Comparison of ENCODE assay signal across 13 mouse cellular contexts in the genomic region with DNA sequence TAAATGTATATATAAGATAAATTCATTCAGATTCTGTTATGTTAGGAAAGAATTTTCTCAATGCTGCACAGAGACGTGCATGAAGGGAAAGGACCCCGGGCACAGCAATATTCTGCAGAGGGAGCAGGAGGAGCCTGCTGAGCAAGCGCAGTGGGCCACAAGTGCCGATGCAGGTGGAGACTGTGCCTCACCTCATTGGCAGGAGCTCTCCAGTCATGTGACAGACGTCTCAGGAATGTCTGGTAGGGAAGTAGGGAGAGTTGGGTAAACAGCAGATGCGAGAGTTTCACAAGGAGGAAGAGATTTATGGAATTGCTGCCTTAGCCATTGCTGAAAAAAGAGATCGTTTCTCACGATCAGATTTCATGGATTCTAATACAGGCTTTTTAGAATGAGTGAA.
DNase-seq lines count a peak whose midpoint lies in the region; ATAC-seq and TF ChIP-seq lines count a peak whose summit lies in the region.
"Had no signal": no experiment of that assay in that cellular context is flagged by ENCODE, and none has a peak within 500 bp of the region (broad histone marks: within the 10 kb centered on the region; RNA-seq: fewer than 3 reads in every experiment).

No protein-coding gene starts in this region.

- H3K4me1 ChIP-seq in intestine, postnatal 0 days (replicated peaks; ENCODE audit: control insufficient read depth, insufficient read depth, low read length), result peaks cover 8% of the 10 kb centered on the region
- peaks cover 27% of the 10 kb centered on the region for H3K4me1 ChIP-seq in limb, embryonic 14.5 days (ENCODE audit: control insufficient read depth, insufficient read depth, low read length)
- peaks cover 14% of the 10 kb centered on the region for H3K4me1 ChIP-seq in stomach, embryonic 16.5 days (ENCODE audit: control insufficient read depth, insufficient read depth, low read length)

- ATAC-seq in intestine, postnatal 0 days, result peak; percentile 89
- no peak for ATAC-seq in limb, embryonic 14.5 days (ENCODE audit: low FRiP score, low read depth)
- peak; percentile 74; the same call in 1 of the 2 replicates for ATAC-seq in stomach, embryonic 16.5 days (ENCODE audit: insufficient read depth, low FRiP score)
- ATAC-seq: Patski had no signal

- H3K27me3 ChIP-seq in intestine, postnatal 0 days (replicated peaks; ENCODE audit: control insufficient read depth, insufficient read depth, low read length), result no peaks in the 10 kb centered on the region
- H3K27me3 ChIP-seq in limb, embryonic 14.5 days (ENCODE audit: control insufficient read depth, insufficient read depth, low read length), result no peaks in the 10 kb centered on the region
- no peaks in the 10 kb centered on the region for H3K27me3 ChIP-seq in stomach, embryonic 16.5 days (ENCODE audit: control insufficient read depth, insufficient read depth, low read length)
- H3K27me3 ChIP-seq: embryonic facial prominence, embryonic 12.5 days; Patski had no signal

- H3K27ac ChIP-seq in intestine, postnatal 0 days (ENCODE audit: low read depth, low read length), result no peak overlapping the region
- no peak overlapping the region for H3K27ac ChIP-seq in limb, embryonic 14.5 days (replicated peaks; ENCODE audit: low read depth, low read length)
- peak overlapping the region; percentile 75; the same call in 1 of the 2 replicates for H3K27ac ChIP-seq in stomach, embryonic 16.5 days (ENCODE audit: low read length)
- H3K27ac ChIP-seq: embryonic facial prominence, embryonic 12.5 days; hindbrain, embryonic 14.5 days; midbrain, embryonic 10.5 days had no signal

- DNase-seq in right cerebral cortex, adult 18-20 months, result peak; percentile 48
- DNase-seq in right cerebral cortex, postnatal 4 days, result no peak
- DNase-seq in limb, embryonic 14.5 days (ENCODE audit: low spot score), result peak; percentile 22
- DNase-seq in cerebellum, postnatal 14 days, result no peak
- no peak for DNase-seq in urinary bladder, adult 2 months (ENCODE audit: low spot score)
- DNase-seq in cerebellum, adult 9-10 months, result no peak
- DNase-seq: left cerebral cortex, postnatal 4 days had no signal

- no peak overlapping the region for H3K4me3 ChIP-seq in intestine, postnatal 0 days (ENCODE audit: low read depth, low read length)
- no peak overlapping the region for H3K4me3 ChIP-seq in limb, embryonic 14.5 days (replicated peaks; ENCODE audit: low read length)
- no peak overlapping the region for H3K4me3 ChIP-seq in stomach, embryonic 16.5 days (replicated peaks; ENCODE audit: low read length)
- H3K4me3 ChIP-seq: embryonic facial prominence, embryonic 12.5 days; midbrain, embryonic 10.5 days had no signal

- TF ChIP-seq CTCF in intestine, postnatal 0 days (IDR thresholded peaks at IDR 0.05; ENCODE audit: low read depth), result no peak

- TF ChIP-seq POLR2A in limb, embryonic 14.5 days (IDR thresholded peaks at IDR 0.05; ENCODE audit: borderline replicate concordance, extremely low read depth, insufficient read depth, insufficient read length), result no peak

- peak overlapping the region; percentile 46 for H3K4me2 ChIP-seq in intestine, postnatal 0 days (replicated peaks; ENCODE audit: low read depth)
- H3K4me2 ChIP-seq in limb, embryonic 14.5 days (replicated peaks; ENCODE audit: low read depth, low read length, severe bottlenecking), result no peak overlapping the region
- peak overlapping the region; percentile 24; the same call in 1 of the 2 replicates for H3K4me2 ChIP-seq in stomach, embryonic 16.5 days (ENCODE audit: low read depth, low read length)
- H3K4me2 ChIP-seq: embryonic facial prominence, embryonic 12.5 days; hindbrain, embryonic 14.5 days had no signal

- no peak overlapping the region for H3K9ac ChIP-seq in intestine, postnatal 0 days (ENCODE audit: low read depth, low read length)
- H3K9ac ChIP-seq in limb, embryonic 14.5 days (ENCODE audit: low read depth, low read length, severe bottlenecking), result no peak overlapping the region
- no peak overlapping the region for H3K9ac ChIP-seq in stomach, embryonic 16.5 days (ENCODE audit: low read length)
- H3K9ac ChIP-seq: embryonic facial prominence, embryonic 12.5 days; hindbrain, embryonic 14.5 days had no signal

- no peaks in the 10 kb centered on the region for H3K36me3 ChIP-seq in intestine, postnatal 0 days (ENCODE audit: control insufficient read depth, insufficient read depth)
- H3K36me3 ChIP-seq in limb, embryonic 14.5 days (ENCODE audit: control insufficient read depth, insufficient read depth, low read length), result no peaks in the 10 kb centered on the region
- H3K36me3 ChIP-seq in stomach, embryonic 16.5 days (ENCODE audit: control insufficient read depth, insufficient read depth, low read length), result no peaks in the 10 kb centered on the region
- H3K36me3 ChIP-seq: embryonic facial prominence, embryonic 12.5 days; midbrain, embryonic 10.5 days had no signal

- H3K9me3 ChIP-seq in intestine, postnatal 0 days (ENCODE audit: control insufficient read depth), result no peaks in the 10 kb centered on the region
- H3K9me3 ChIP-seq in limb, embryonic 14.5 days (ENCODE audit: control insufficient read depth, low read length), result no peaks in the 10 kb centered on the region
- no peaks in the 10 kb centered on the region for H3K9me3 ChIP-seq in stomach, embryonic 16.5 days (replicated peaks; ENCODE audit: control insufficient read depth, low read length)
- H3K9me3 ChIP-seq: embryonic facial prominence, embryonic 12.5 days; midbrain, embryonic 10.5 days had no signal

- 28% methylated on average over 8 of the region's 8 CpGs for WGBS in intestine, postnatal 0 days
- WGBS in limb, embryonic 14.5 days, result 45% methylated on average over 8 of the region's 8 CpGs
- WGBS in stomach, embryonic 16.5 days, result 42% methylated on average over 8 of the region's 8 CpGs

Comparison
In these comparisons a context has a peak if more than half of its experiments do, and no peak if none do; other contexts are left out.
1. DNase-seq: peak in right cerebral cortex, adult 18-20 months (single experiment) and limb, embryonic 14.5 days (single experiment); none in right cerebral cortex, postnatal 4 days (single experiment), cerebellum, postnatal 14 days (0 of 2), urinary bladder, adult 2 months (single experiment) and cerebellum, adult 9-10 months (single experiment).